Mouse (Mus musculus): ENCODE measurements at regions not wholly inside any gene's neighbourhood (a gene's known extent, or its start where the extent isn't known, plus 50 kb on each side); places are given as distances from the start of the nearest gene placed in this dataset.
A peak's percentile ranks its signal among the peaks of the same experiment; 100 is the strongest.

- DNase-seq (ENCODE audit: low spot score in 2 of 2) = no peak
Measured at GRCm38 (mm10) chr8:59499618-59500017, 587.2 kb upstream of the Galntl6 start.

GRCm38 (mm10) chr8:59491392-59491791 is 579.0 kb upstream of the Galntl6 start:
- DNase-seq (ENCODE audit: low spot score in 2 of 2) = no peak

DNA sequence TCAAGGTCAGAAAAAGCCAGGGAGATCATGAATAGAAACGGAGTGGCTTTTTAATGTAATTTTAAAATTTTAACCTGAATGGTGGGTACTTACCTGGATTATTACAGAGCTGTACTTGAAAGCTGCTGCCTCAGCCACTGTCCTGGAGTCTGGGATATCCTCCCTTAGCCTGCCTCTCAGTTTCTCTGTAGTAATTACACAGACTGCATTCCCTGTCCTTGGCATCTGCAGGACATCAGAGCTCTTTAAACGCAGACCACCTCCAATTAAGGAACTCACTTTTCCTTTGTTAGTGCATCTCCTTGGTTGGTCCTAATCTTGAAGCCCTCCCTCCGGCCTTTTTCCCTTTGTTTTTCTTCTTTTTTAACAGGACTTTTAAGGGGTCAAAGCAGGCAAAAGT is 565.8 kb upstream of the Galntl6 start:
- no peak for DNase-seq (ENCODE audit: low spot score in 2 of 2)

DNA sequence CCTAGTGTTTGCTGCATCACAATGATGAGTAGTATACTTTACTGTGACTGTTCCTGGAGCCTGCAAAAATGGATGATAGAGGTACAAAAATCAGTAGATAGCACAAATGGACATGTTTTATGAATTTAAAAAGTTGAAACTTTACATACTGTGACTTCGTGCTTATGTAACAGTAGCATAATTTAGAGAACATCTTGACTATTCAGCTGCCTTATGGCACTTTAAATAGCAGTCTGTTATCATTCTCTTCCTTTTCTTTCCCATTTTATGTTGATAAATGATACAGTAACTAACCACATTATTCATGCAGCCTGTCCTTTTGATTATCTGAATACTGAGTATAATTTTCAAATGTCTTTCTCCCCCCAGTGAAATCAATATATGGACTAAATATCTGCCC is 561.8 kb upstream of the Galntl6 start:
- no peak for DNase-seq (ENCODE audit: low spot score in 2 of 2)

DNA sequence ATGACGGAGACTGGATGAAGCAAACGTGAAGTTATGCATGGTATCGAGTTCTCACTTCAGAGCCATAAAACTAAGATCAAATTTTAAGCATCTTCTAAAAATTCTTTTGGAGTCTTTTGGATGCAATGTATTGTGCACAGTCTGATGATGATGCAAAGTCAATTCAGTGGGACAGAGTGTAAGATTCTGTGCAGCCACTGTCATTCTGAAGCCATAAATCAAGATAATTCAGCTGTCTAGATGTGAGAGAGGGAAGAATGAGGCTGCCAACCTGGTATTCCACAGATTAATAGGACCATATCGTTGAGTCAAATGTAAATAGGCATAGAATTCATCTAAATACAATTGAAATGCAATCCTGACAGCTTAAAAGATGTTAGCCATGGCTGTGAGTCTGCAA is 536.2 kb upstream of the Galntl6 start:
- no peak for DNase-seq (ENCODE audit: low spot score in 2 of 2)

DNA sequence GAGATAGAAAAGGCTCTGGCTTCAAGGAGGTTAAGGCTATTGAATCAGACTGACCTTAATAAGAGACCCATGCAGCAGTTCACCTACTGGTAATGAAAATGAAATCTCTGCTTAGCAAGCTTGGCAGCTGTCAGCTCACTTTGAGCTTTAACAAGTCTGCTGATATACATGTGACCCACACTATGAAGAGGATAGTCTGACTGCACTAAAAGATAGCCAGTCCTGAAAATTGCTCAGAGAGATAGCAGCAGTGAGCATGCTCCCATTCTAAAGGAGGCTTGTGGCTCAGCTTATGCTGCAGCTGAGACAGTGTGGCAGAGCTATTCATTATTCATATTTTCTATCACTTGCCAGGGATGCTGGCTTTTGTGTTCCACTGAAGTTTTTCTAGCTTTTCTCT is 491.2 kb upstream of the Galntl6 start:
- DNase-seq (ENCODE audit: low spot score in 2 of 2) = no peak

- DNase-seq (ENCODE audit: low spot score in 2 of 2) = no peak
Measured at GRCm38 (mm10) chr8:59389706-59390105, 477.3 kb upstream of the Galntl6 start.

DNA sequence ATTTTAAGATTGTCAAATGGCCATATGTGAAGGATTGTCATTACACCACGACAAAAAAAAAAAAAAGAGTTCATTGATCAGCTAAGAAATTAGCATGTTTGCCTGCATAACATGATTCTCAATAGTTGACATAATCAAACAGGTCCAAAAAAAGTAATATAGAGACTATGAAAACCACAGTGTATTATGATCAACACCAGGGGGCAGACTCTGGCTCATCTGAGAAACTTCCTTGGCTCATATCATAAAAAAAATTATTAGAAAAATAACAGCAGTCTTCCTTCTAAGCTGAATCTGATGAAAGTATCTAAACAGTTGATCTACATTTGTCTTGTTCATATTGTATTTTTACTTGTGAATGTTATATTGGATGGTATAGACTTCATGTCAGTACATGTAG is 472.3 kb upstream of the Galntl6 start:
- DNase-seq (ENCODE audit: low spot score in 2 of 2) = no peak

GRCm38 (mm10) chr8:59352983-59353382 is 440.5 kb upstream of the Galntl6 start:
- DNase-seq (ENCODE audit: low spot score in 2 of 2) = peak; percentile 20 to 46

GRCm38 (mm10) chr8:59334990-59335389 is 422.6 kb upstream of the Galntl6 start:
- no peak for DNase-seq (ENCODE audit: low spot score in 2 of 2)

Measured in right cerebral cortex, postnatal 10 days (tissue).